Mouse (Mus musculus): ENCODE data around the gene Xkr7. TPM values are rescaled to one million over a fixed set of nuclear protein-coding genes. Genes with fewer than 3 reads are reported as not detected.
A peak's percentile ranks its signal among the peaks of the same experiment; 100 is the strongest.

Gene Xkr7
- polyA plus RNA-seq, 1 experiment from 2014 or later: 1.5 TPM

DNA sequence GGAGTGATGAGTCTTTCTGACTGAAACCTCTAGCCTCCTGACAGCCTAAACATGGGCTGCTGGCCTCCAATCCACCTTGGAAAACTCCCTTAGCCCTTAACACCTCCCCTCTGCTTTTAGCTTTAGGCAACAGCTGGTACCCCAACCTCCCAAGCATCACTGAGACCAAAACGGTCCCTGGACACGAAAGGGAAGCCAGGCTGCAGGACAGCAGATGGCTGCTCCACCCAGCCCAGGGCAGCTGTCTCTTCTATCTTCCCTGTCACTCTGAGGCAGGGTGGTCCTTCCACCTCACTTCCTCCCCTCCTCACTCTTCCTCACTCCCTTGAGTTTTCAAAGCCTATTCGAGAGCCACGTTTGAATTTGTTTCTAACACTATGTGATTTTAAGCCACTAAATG is 1.2 kb upstream of the Xkr7 start:
- H3K27me3 ChIP-seq (ENCODE audit: control insufficient read depth, insufficient read depth, low read length): no peaks in the 10 kb centered on the region; the same call in 1 of the 2 replicates
- H3K4me1 ChIP-seq (ENCODE audit: control insufficient read depth, insufficient read depth, low read length): peaks cover 28% of the 10 kb centered on the region
- H3K36me3 ChIP-seq (ENCODE audit: control insufficient read depth, insufficient read depth, low read length): no peaks in the 10 kb centered on the region
- H3K9ac ChIP-seq (replicated peaks; ENCODE audit: low read depth, low read length): no peak overlapping the region
- H3K4me2 ChIP-seq (ENCODE audit: low read depth, low read length): peak overlapping the region; percentile 89
- peak overlapping the region; percentile 86 for H3K27ac ChIP-seq (ENCODE audit: low read depth, low read length)
- WGBS: 18% methylated on average over 4 of the region's 4 CpGs
- no peak for ATAC-seq (ENCODE audit: low read depth)
- no peaks in the 10 kb centered on the region for H3K9me3 ChIP-seq (ENCODE audit: control insufficient read depth, low read length)
- H3K4me3 ChIP-seq (ENCODE audit: low read depth, low read length): peak overlapping the region; percentile 72; the same call in 1 of the 2 replicates

DNA sequence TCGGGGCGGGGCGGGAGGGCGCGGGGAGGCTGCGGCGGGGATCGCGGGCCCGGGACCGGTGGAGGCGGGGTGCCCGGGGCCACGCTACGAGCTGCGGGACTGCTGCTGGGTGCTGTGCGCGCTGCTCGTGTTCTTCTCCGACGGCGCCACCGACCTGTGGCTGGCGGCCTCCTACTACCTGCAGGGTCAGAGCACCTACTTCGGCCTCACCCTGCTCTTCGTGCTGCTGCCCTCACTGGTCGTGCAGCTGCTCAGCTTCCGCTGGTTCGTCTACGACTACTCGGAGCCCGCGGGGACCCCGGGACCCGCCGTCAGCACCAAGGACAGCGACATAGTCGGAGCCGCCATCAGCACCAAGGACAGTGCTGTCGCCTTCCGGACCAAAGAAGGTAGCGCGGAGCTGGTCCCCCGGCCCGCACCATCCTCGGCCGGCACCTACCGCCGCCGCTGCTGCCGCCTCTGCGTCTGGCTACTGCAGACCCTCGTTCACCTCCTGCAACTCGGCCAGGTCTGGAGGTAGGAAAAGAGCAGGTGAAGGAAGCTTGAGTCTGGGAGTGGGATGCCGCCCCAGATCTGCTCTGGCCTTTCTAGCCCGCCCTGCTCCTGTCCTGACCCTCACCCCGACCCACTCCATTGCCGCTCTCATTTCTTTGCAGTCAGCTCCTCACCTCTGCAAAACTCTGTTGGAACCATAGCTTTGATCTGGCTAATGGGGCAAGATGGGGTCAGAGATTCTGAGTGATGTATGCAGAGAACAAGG is 611 bp downstream of the Xkr7 start:
- peak overlapping the region; percentile 70 for H3K9ac ChIP-seq (replicated peaks; ENCODE audit: low read depth, low read length)
- H3K4me3 ChIP-seq (ENCODE audit: low read depth, low read length): peak overlapping the region; percentile 72
- no peaks in the 10 kb centered on the region for H3K36me3 ChIP-seq (ENCODE audit: control insufficient read depth, insufficient read depth, low read length)
- H3K27me3 ChIP-seq (ENCODE audit: control insufficient read depth, insufficient read depth, low read length): no peaks in the 10 kb centered on the region; the same call in 1 of the 2 replicates
- H3K27ac ChIP-seq (ENCODE audit: low read depth, low read length): peak overlapping the region; percentile 86
- H3K4me1 ChIP-seq (ENCODE audit: control insufficient read depth, insufficient read depth, low read length): peaks cover 28% of the 10 kb centered on the region
- ATAC-seq (ENCODE audit: low read depth): peak; percentile 73
- peak overlapping the region; percentile 89 for H3K4me2 ChIP-seq (ENCODE audit: low read depth, low read length)
- WGBS: 1% methylated on average over 44 of the region's 58 CpGs
- no peaks in the 10 kb centered on the region for H3K9me3 ChIP-seq (ENCODE audit: control insufficient read depth, low read length)

DNA sequence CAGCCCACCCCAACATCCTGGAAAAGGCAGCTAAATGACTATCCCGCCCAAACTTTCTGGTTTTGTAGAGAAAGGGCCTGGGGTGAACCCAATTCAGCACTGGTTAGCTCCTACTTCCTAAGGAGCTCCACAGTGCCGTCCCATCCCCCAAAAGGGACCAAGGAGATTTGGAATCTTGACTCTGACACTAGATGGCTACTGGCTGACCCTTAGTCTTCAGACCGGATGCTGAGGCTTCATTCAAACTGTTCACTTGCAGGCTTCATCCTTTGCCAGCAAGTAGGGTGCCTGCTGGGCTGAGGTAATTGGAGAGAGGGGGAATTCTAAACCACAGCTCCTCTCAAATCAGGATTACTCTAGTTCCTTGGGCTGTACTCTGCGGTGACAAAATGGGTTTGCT is 1.3 kb downstream of the Xkr7 start:
- Histone ChIP-seq H3K4me3 (ENCODE audit: low read depth, low read length) (peak overlapping the region; percentile 72), H3K4me1 (ENCODE audit: control insufficient read depth, insufficient read depth, low read length) (peaks cover 28% of the 10 kb centered on the region), H3K36me3 (ENCODE audit: control insufficient read depth, insufficient read depth, low read length) (no peaks in the 10 kb centered on the region), H3K9ac (replicated peaks; ENCODE audit: low read depth, low read length) (peak overlapping the region; percentile 70; the same call in 1 of the 2 replicates), H3K27me3 (ENCODE audit: control insufficient read depth, insufficient read depth, low read length) (no peaks in the 10 kb centered on the region; the same call in 1 of the 2 replicates), H3K4me2 (ENCODE audit: low read depth, low read length) (peak overlapping the region; percentile 89), H3K27ac (ENCODE audit: low read depth, low read length) (no peak overlapping the region), H3K9me3 (ENCODE audit: control insufficient read depth, low read length) (no peaks in the 10 kb centered on the region)
- 9% methylated on average over 4 of the region's 4 CpGs for WGBS
- no peak for ATAC-seq (ENCODE audit: low read depth)

DNA sequence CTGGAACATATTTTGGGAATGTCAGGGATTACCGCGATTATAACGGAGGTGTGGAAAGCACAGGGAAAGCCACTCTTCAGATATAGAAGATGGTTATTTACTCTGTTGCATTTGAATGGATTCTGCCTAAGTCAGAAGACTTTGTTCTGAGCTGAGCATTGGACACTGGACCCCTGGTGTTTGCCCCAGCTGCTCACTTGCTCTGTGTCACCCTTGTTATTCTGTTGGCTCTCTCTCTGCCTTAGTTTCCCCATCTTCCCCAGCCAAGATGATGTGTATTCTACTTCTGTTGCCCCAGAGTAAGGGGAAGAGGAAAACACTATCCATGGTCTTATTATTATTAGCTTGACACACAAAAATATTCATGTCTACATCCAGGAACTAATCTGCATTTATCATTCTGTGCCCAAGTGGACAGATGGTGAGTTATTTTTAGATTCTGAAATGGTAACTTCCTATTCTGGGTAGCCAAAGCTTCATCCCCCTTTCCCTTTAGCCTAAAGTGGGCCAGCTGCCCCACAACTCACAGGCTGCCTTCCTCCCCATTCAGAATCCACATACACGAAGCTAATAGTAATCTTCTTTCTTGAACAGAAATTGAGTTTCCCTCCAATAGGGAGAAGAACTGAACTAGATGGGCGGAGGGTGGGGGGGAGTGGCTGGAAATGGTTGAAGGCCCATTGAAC is 2.0 kb downstream of the Xkr7 start:
- H3K27me3 ChIP-seq (ENCODE audit: control insufficient read depth, insufficient read depth, low read length): no peaks in the 10 kb centered on the region; the same call in 1 of the 2 replicates
- no peaks in the 10 kb centered on the region for H3K36me3 ChIP-seq (ENCODE audit: control insufficient read depth, insufficient read depth, low read length)
- no peaks in the 10 kb centered on the region for H3K9me3 ChIP-seq (ENCODE audit: control insufficient read depth, low read length)
- ATAC-seq (ENCODE audit: low read depth): no peak
- 73% methylated on average over 5 of the region's 5 CpGs for WGBS
- H3K4me1 ChIP-seq (ENCODE audit: control insufficient read depth, insufficient read depth, low read length): peaks cover 28% of the 10 kb centered on the region
- H3K9ac ChIP-seq (replicated peaks; ENCODE audit: low read depth, low read length): 0 out of 2 replicates have a peak overlapping the region, but pooled peaks have one; percentile 29
- H3K4me3 ChIP-seq (ENCODE audit: low read depth, low read length): peak overlapping the region; percentile 72
- no peak overlapping the region for H3K27ac ChIP-seq (ENCODE audit: low read depth, low read length)
- H3K4me2 ChIP-seq (ENCODE audit: low read depth, low read length): peak overlapping the region; percentile 89

DNA sequence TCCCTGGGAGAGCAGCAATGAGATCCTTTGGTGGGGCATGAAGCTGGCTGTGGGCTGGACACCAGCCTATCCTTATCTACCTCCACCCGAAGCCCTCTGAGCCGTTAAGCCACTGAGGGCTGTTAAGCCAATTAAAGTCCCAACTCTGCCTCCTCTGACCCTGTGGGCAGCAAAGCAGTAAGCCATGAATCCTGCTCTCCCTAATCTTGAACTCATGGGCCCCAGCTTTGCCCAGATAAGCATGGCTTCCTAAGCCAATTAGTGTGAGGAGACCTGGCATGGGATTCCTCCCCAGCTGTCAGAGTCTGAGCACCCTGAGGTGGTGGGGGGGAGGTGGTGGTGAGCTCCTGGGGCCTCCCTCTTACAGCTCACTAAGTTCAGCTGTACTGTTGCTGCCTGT is 5.0 kb downstream of the Xkr7 start:
- Histone ChIP-seq H3K9ac (replicated peaks; ENCODE audit: low read depth, low read length) (no peak overlapping the region), H3K4me3 (ENCODE audit: low read depth, low read length) (no peak overlapping the region), H3K9me3 (ENCODE audit: control insufficient read depth, low read length) (no peaks in the 10 kb centered on the region), H3K4me1 (ENCODE audit: control insufficient read depth, insufficient read depth, low read length) (peaks cover 20% of the 10 kb centered on the region), H3K36me3 (ENCODE audit: control insufficient read depth, insufficient read depth, low read length) (no peaks in the 10 kb centered on the region), H3K27ac (ENCODE audit: low read depth, low read length) (no peak overlapping the region), H3K27me3 (ENCODE audit: control insufficient read depth, insufficient read depth, low read length) (no peaks in the 10 kb centered on the region; the same call in 1 of the 2 replicates), H3K4me2 (ENCODE audit: low read depth, low read length) (no peak overlapping the region)
- WGBS: 33% methylated on average over 2 of the region's 2 CpGs
- no peak for ATAC-seq (ENCODE audit: low read depth)

DNA sequence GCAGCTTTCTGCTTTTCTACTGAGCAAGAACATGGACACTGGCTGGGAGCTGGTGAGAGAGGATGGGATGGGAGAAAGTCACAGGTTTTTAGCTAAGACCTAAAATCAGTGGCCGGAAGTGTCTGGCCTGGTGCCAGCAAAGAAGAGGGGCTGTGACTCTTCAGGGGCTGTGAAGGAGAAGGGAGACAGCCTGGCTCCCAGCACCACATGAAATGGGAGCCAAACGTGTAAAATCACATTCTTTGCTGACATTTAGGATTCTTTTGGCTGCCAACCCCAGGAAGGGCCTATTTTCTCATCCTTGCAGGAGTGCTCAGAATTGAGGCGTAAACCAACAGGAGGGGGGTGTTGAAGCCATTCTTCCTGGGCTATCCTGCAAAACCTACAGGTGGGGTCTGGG is 12.2 kb downstream of the Xkr7 start:
- Histone ChIP-seq H3K27me3 (ENCODE audit: control insufficient read depth, insufficient read depth, low read length) (no peaks in the 10 kb centered on the region), H3K4me1 (ENCODE audit: control insufficient read depth, insufficient read depth, low read length) (no peaks in the 10 kb centered on the region), H3K4me3 (ENCODE audit: low read depth, low read length) (no peak overlapping the region), H3K27ac (ENCODE audit: low read depth, low read length) (no peak overlapping the region), H3K9ac (replicated peaks; ENCODE audit: low read depth, low read length) (no peak overlapping the region), H3K9me3 (ENCODE audit: control insufficient read depth, low read length) (no peaks in the 10 kb centered on the region), H3K4me2 (ENCODE audit: low read depth, low read length) (no peak overlapping the region), H3K36me3 (ENCODE audit: control insufficient read depth, insufficient read depth, low read length) (no peaks in the 10 kb centered on the region)
- no peak for ATAC-seq (ENCODE audit: low read depth)
- 59% methylated on average over 3 of the region's 3 CpGs for WGBS

DNA sequence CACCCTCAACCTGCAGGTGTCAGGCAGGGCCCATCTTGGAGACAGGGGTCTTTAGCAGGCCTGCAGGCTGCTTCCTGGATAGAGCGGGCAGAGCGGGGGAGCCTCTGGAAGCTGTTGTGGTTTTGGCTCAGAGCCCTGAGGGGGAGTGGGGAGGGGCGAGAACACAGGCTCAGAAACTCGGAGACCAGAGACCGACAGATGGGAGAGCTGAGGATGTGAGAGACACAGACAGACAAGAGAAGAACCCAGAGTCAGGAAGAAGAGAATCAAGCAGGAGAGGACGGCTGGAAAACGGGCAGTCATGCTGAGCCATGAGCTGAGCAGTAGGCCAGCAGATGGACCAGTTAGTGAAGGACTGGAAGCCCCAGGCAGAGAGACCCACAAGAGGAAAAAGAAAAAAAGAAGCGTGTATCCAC is 14.2 kb downstream of the Xkr7 start:
- H3K9ac ChIP-seq (replicated peaks; ENCODE audit: low read depth, low read length): no peak overlapping the region
- H3K27ac ChIP-seq (ENCODE audit: low read depth, low read length): no peak overlapping the region
- no peaks in the 10 kb centered on the region for H3K9me3 ChIP-seq (ENCODE audit: control insufficient read depth, low read length)
- H3K4me2 ChIP-seq (ENCODE audit: low read depth, low read length): no peak overlapping the region; the same call in 1 of the 2 replicates
- ATAC-seq (ENCODE audit: low read depth): no peak
- H3K36me3 ChIP-seq (ENCODE audit: control insufficient read depth, insufficient read depth, low read length): no peaks in the 10 kb centered on the region
- no peaks in the 10 kb centered on the region for H3K4me1 ChIP-seq (ENCODE audit: control insufficient read depth, insufficient read depth, low read length)
- no peak overlapping the region for H3K4me3 ChIP-seq (ENCODE audit: low read depth, low read length)
- 24% methylated on average over 8 of the region's 8 CpGs for WGBS
- H3K27me3 ChIP-seq (ENCODE audit: control insufficient read depth, insufficient read depth, low read length): no peaks in the 10 kb centered on the region

DNA sequence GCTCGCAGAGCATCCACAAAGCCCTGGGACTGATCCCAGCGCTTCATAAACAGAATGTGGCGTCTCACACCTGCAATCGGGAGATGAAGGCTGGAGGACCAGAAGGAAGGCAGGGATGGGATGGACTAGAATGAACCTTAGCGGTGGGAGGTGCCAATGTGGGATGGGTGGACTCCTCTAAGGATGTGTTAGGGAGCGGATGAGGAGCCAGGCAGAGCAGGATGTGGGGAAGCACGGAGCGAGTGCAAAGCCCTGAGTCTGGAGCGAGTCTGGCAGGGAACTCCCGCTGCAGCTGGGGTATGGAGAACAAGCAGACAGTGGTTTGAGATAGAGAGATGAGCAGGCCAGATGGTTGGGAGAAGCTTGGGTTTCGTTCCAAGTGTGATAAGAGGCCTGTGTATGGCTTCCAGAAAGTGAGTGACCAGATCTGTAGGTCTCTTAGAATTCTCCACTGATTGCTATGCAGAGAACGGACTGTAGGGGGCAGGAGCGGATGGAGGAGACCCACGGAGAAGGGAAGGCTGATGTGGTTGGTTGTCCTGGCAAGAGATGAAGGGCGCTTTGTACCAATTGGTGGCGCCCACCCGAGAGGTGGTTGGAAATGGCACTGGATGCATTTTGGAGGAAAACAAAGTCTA is 16.3 kb downstream of the Xkr7 start:
- Histone ChIP-seq H3K27me3 (ENCODE audit: control insufficient read depth, insufficient read depth, low read length) (no peaks in the 10 kb centered on the region), H3K4me2 (ENCODE audit: low read depth, low read length) (no peak overlapping the region), H3K9ac (replicated peaks; ENCODE audit: low read depth, low read length) (no peak overlapping the region), H3K9me3 (ENCODE audit: control insufficient read depth, low read length) (no peaks in the 10 kb centered on the region), H3K4me1 (ENCODE audit: control insufficient read depth, insufficient read depth, low read length) (no peaks in the 10 kb centered on the region), H3K4me3 (ENCODE audit: low read depth, low read length) (no peak overlapping the region), H3K27ac (ENCODE audit: low read depth, low read length) (no peak overlapping the region), H3K36me3 (ENCODE audit: control insufficient read depth, insufficient read depth, low read length) (no peaks in the 10 kb centered on the region)
- ATAC-seq (ENCODE audit: low read depth): no peak
- WGBS: 48% methylated on average over 17 of the region's 17 CpGs

Data from neural tube, embryonic 14.5 days (tissue).